Mouse (Mus musculus) telencephalon, adult 2 months (tissue): Measurements from ENCODE around the gene Msantd4.
"Not testable (repeated sequence)": the region's sequence is repeated elsewhere in the genome, so short reads cannot be mapped to it uniquely, and the experiment has no call there.

ENCODE experiments used
- DNase-seq: peaks from one replicate; pipeline ENCODE4 v3.0.0-alpha.2; 2011; ENCODE audit warnings: low read depth, low spot score

Msantd4 gene

GRCm38 (mm10) chr9:4375828-4376639, at the start of gene Msantd4:
Gene Msantd4 (plus strand): TSS chr9:4376562.
- peak; percentile 99 for DNase-seq

- DNase-seq: no peak
These were observed 23.2 kb upstream of the Msantd4 start for GRCm38 (mm10) chr9:4353163-4353562.

- no peak for DNase-seq
These were observed 318 bp downstream of the Msantd4 start for GRCm38 (mm10) chr9:4376640-4377120.

GRCm38 (mm10) chr9:4400801-4401200, 24.4 kb downstream of the Msantd4 start:
- not testable (repeated sequence) for DNase-seq
